8 mouse cellular contexts compared by ENCODE assay signal in genomic region chrX:162915697-162916096, GRCm38 (mm10). TPM values are rescaled to one million over a fixed set of nuclear protein-coding genes. Genes with fewer than 3 reads are reported as not detected.
A peak's percentile ranks its signal among the peaks of the same experiment; 100 is the strongest.
DNase-seq lines count a peak whose midpoint lies in the region; ATAC-seq and TF ChIP-seq lines count a peak whose summit lies in the region.

No protein-coding gene starts in this region.

- no peaks in the 10 kb centered on the region for H3K4me1 ChIP-seq in forebrain, embryonic 16.5 days (replicated peaks; ENCODE audit: control insufficient read depth, insufficient read depth, low read length)
- H3K4me1 ChIP-seq in kidney, embryonic 14.5 days (ENCODE audit: control insufficient read depth, insufficient read depth, low read length): no peaks in the 10 kb centered on the region
- no peaks in the 10 kb centered on the region for H3K4me1 ChIP-seq in liver, embryonic 14.5 days (replicated peaks; ENCODE audit: control insufficient read depth in 2 of 2, insufficient read depth in 2 of 2, low read length in 1 of 2)

- peaks cover under 1% of the 10 kb centered on the region; the same call in 1 of the 2 replicates for H3K36me3 ChIP-seq in forebrain, embryonic 16.5 days (ENCODE audit: control insufficient read depth, insufficient read depth)
- peaks cover 7% of the 10 kb centered on the region; the same call in 1 of the 2 replicates for H3K36me3 ChIP-seq in kidney, embryonic 14.5 days (ENCODE audit: control insufficient read depth, insufficient read depth, low read length)
- H3K36me3 ChIP-seq in liver, embryonic 14.5 days (replicated peaks; ENCODE audit: control insufficient read depth, insufficient read depth, low read depth): no peaks in the 10 kb centered on the region

- no peak for TF ChIP-seq EP300 in liver, embryonic 14.5 days (IDR thresholded peaks at IDR 0.05; ENCODE audit: low read depth)

- peak; percentile 63 for TF ChIP-seq CTCF in liver, embryonic 14.5 days (IDR thresholded peaks at IDR 0.05; ENCODE audit: low read depth)

- no peaks in the 10 kb centered on the region for H3K9me3 ChIP-seq in forebrain, embryonic 16.5 days (ENCODE audit: control insufficient read depth, low read length)
- no peaks in the 10 kb centered on the region for H3K9me3 ChIP-seq in kidney, embryonic 14.5 days (ENCODE audit: control insufficient read depth, low read length)
- H3K9me3 ChIP-seq in liver, embryonic 14.5 days (ENCODE audit: control insufficient read depth, low read length): no peaks in the 10 kb centered on the region

- no peak overlapping the region for H3K4me2 ChIP-seq in forebrain, embryonic 16.5 days (ENCODE audit: low read length)
- no peak overlapping the region for H3K4me2 ChIP-seq in kidney, embryonic 14.5 days (replicated peaks; ENCODE audit: low read depth, low read length)
- no peak overlapping the region for H3K4me2 ChIP-seq in liver, embryonic 14.5 days (ENCODE audit: low read depth)

- ATAC-seq in CD4-positive, CD25-positive, alpha-beta regulatory T cell, adult 4 months: peak; percentile 87
- ATAC-seq in forebrain, embryonic 16.5 days: peak; percentile 55
- ATAC-seq in kidney, embryonic 14.5 days (ENCODE audit: low FRiP score, low TSS enrichment): peak; percentile 62; the same call in 1 of the 2 replicates
- ATAC-seq in liver, embryonic 14.5 days (ENCODE audit: insufficient read depth): no peak

- H3K4me3 ChIP-seq in forebrain, embryonic 16.5 days (replicated peaks; ENCODE audit: low read length): no peak overlapping the region
- H3K4me3 ChIP-seq in kidney, embryonic 14.5 days (ENCODE audit: low read length): no peak overlapping the region
- H3K4me3 ChIP-seq in liver, embryonic 14.5 days (ENCODE audit: insufficient read depth in 1 of 2, low read depth in 2 of 2, low read length in 2 of 2): no peak overlapping the region

- WGBS in forebrain, embryonic 16.5 days: 38% methylated on average over 5 of the region's 5 CpGs
- WGBS in kidney, embryonic 14.5 days: 33% methylated on average over 5 of the region's 5 CpGs
- WGBS in liver, embryonic 14.5 days (ENCODE audit: insufficient replicate concordance): 21% methylated on average over 5 of the region's 5 CpGs

- H3K27me3 ChIP-seq in forebrain, embryonic 16.5 days (replicated peaks; ENCODE audit: control insufficient read depth, insufficient read depth, low read length): no peaks in the 10 kb centered on the region
- no peaks in the 10 kb centered on the region for H3K27me3 ChIP-seq in kidney, embryonic 14.5 days (ENCODE audit: control insufficient read depth, insufficient read depth, low read length)
- no peaks in the 10 kb centered on the region for H3K27me3 ChIP-seq in liver, embryonic 14.5 days (ENCODE audit: control insufficient read depth, insufficient read depth, low read length)

- H3K27ac ChIP-seq in forebrain, embryonic 16.5 days (ENCODE audit: low read length): no peak overlapping the region
- H3K27ac ChIP-seq in kidney, embryonic 14.5 days (ENCODE audit: low read depth, low read length): no peak overlapping the region
- H3K27ac ChIP-seq in liver, embryonic 14.5 days: no peak overlapping the region

- H3K9ac ChIP-seq in forebrain, embryonic 16.5 days (replicated peaks; ENCODE audit: low read depth, low read length): no peak overlapping the region
- H3K9ac ChIP-seq in kidney, embryonic 14.5 days (ENCODE audit: low read depth, low read length): no peak overlapping the region
- H3K9ac ChIP-seq in liver, embryonic 14.5 days (replicated peaks): no peak overlapping the region

- DNase-seq in adrenal gland, adult (ENCODE audit: inconsistent age in 2 of 2, low spot score in 1 of 2): peak; percentile 34 to 80
- no peak for DNase-seq in adrenal gland, adult 8-10 months
- peak; percentile 37 for DNase-seq in c-Kit-positive CD71-positive TER-119-positive erythroid progenitor cells, embryonic 14.5 days (ENCODE audit: low spot score)
- peak in 2 of 3 experiments; percentile 4 to 13 for DNase-seq in liver, embryonic 14.5 days (ENCODE audit: low read depth in 3 of 3, low spot score in 3 of 3)
- peak; percentile 31 for DNase-seq in right cerebral cortex, adult 18-20 months

RNA-seq across cellular contexts. Expression of gene Ctps2, which starts 14.7 kb away (rescaled TPM):
- 10 to 100 TPM; 68.1 to 84.6 (median 77.2) TPM for total RNA-seq in adrenal gland, adult 8-10 months (2022)
- polyA plus RNA-seq in CD4-positive, CD25-positive, alpha-beta regulatory T cell, adult 4 months (2017; shearing (Covaris generic)): 100 to 1,000 TPM; 208 to 219 TPM
- polyA plus RNA-seq in forebrain, embryonic 16.5 days (2015; fragmentation: Nextera tagmentation; extraction: Ambion mirVana): 93.5 and 100 TPM in 2 replicates
- 76.3 and 102 TPM in 2 replicates for polyA plus RNA-seq in kidney, embryonic 14.5 days (2014; fragmentation: Nextera tagmentation; extraction: Ambion mirVana)
- 9.7 and 11.4 TPM in 2 replicates for polyA plus RNA-seq in liver, embryonic 14.5 days (2012; rRNA removed)
- polyA plus RNA-seq in liver, embryonic 14.5 days (2014; fragmentation: Nextera tagmentation; extraction: Ambion mirVana): 37.6 and 38.1 TPM in 2 replicates

RNA-seq across cellular contexts. Expression of gene Syap1, which starts 27.4 kb away (rescaled TPM):
- 10 to 100 TPM; 72.3 to 92.9 (median 81.5) TPM for total RNA-seq in adrenal gland, adult 8-10 months (2022)
- polyA plus RNA-seq in CD4-positive, CD25-positive, alpha-beta regulatory T cell, adult 4 months (2017; shearing (Covaris generic)): 10 to 100 TPM; 10.0 to 12.9 TPM
- 31.1 and 31.2 TPM in 2 replicates for polyA plus RNA-seq in forebrain, embryonic 16.5 days (2015; fragmentation: Nextera tagmentation; extraction: Ambion mirVana)
- polyA plus RNA-seq in kidney, embryonic 14.5 days (2014; fragmentation: Nextera tagmentation; extraction: Ambion mirVana): 46.1 and 49.5 TPM in 2 replicates
- polyA plus RNA-seq in liver, embryonic 14.5 days (2012; rRNA removed): 3.9 and 6.6 TPM in 2 replicates
- 13.2 and 14.5 TPM in 2 replicates for polyA plus RNA-seq in liver, embryonic 14.5 days (2014; fragmentation: Nextera tagmentation; extraction: Ambion mirVana)

RNA-seq across cellular contexts. Expression of gene S100g, which starts 48.7 kb away (rescaled TPM):
- total RNA-seq in adrenal gland, adult 8-10 months (2022): not detected
- 1 to 10 TPM in 1 of 2 experiments, not detected in 1; 3.1 TPM for polyA plus RNA-seq in CD4-positive, CD25-positive, alpha-beta regulatory T cell, adult 4 months (2017; shearing (Covaris generic))
- polyA plus RNA-seq in forebrain, embryonic 16.5 days (2015; fragmentation: Nextera tagmentation; extraction: Ambion mirVana): not detected in 2 replicates
- 43.6 and 48.7 TPM in 2 replicates for polyA plus RNA-seq in kidney, embryonic 14.5 days (2014; fragmentation: Nextera tagmentation; extraction: Ambion mirVana)
- 2.5 and 2.6 TPM in 2 replicates for polyA plus RNA-seq in liver, embryonic 14.5 days (2012; rRNA removed)
- 5.5 and 6.8 TPM in 2 replicates for polyA plus RNA-seq in liver, embryonic 14.5 days (2014; fragmentation: Nextera tagmentation; extraction: Ambion mirVana)
